Mouse (Mus musculus) lung, embryonic 15.5 days (tissue): ENCODE results near the gene Car10. TPM values are rescaled to one million over a fixed set of nuclear protein-coding genes. Genes with fewer than 3 reads are reported as not detected.

ENCODE experiments used
- ATAC-seq: fragments of 200-750 bp; cut with Nextera tagmentation; 2 replicates; pipeline ENCODE4 v1.8.0; 2017; ENCODE audit warnings: moderate number of reproducible peaks, borderline replicate concordance; ENCODE audit not compliant: low FRiP score, low TSS enrichment; ENCODE audit errors: extremely low read depth
- H3K27ac ChIP-seq: fragments of 300-500 bp; sonication (generic); 2 replicates; pipeline ENCODE4 v1.5.1; 2015; ENCODE audit warnings: moderate library complexity, mild to moderate bottlenecking, inconsistent platforms
- H3K27me3 ChIP-seq: fragments of 300-500 bp; sonication (generic); 2 replicates; pipeline ENCODE4 v1.6.1; 2015; ENCODE audit warnings: inconsistent platforms
- H3K36me3 ChIP-seq: fragments of 300-500 bp; sonication (generic); 2 replicates; pipeline ENCODE4 v1.6.1; 2015; ENCODE audit warnings: inconsistent platforms
- H3K4me1 ChIP-seq: fragments of 300-500 bp; sonication (generic); 2 replicates; pipeline ENCODE4 v1.6.1; 2015; ENCODE audit warnings: inconsistent platforms
- H3K4me2 ChIP-seq: fragments of 300-500 bp; sonication (generic); 2 replicates; pipeline ENCODE4 v1.6.1; 2015; ENCODE audit warnings: inconsistent platforms, mild to moderate bottlenecking, moderate library complexity
- H3K4me3 ChIP-seq: fragments of 300-500 bp; sonication (generic); 2 replicates; pipeline ENCODE4 v1.5.1; 2015; ENCODE audit warnings: mild to moderate bottlenecking, inconsistent platforms
- H3K9ac ChIP-seq: fragments of 300-500 bp; sonication (generic); 2 replicates; pipeline ENCODE4 v1.6.1; 2015; ENCODE audit warnings: inconsistent platforms
- H3K9me3 ChIP-seq: fragments of 300-500 bp; sonication (generic); 2 replicates; pipeline ENCODE4 v1.6.1; 2016; ENCODE audit warnings: inconsistent platforms
- WGBS: fragments of 180-500 bp; shearing (Covaris S2); methylation state at CpG from one replicate; pipeline ENCODE4 v1.1.7; 2015; 5-methylcytosine and 5-hydroxymethylcytosine counted together
- polyA plus RNA-seq: library from polyadenylated mRNA; unstranded; fragments of >200 nt; fragmentation: Nextera tagmentation; extraction: Ambion mirVana; gene quantifications from 2 replicates; pipeline ENCODE4 v1.2.1, GENCODE M21; 2015

Gene Car10
- polyA plus RNA-seq, 1 experiment from 2014 or later: 0.40 TPM

GRCm38 (mm10) chr11:93470771-93471170 lies 372.9 kb downstream of the Car10 start:
- Histone ChIP-seq H3K27me3 (no peaks in the 10 kb centered on the region), H3K27ac (no peak overlapping the region), H3K9ac (no peak overlapping the region), H3K4me3 (no peak overlapping the region), H3K4me2 (no peak overlapping the region), H3K9me3 (no peaks in the 10 kb centered on the region), H3K36me3 (no peaks in the 10 kb centered on the region), H3K4me1 (no peaks in the 10 kb centered on the region)
- ATAC-seq: no peak
- 77% methylated on average over 7 of the region's 7 CpGs for WGBS

GRCm38 (mm10) chr11:93471573-93472179 lies 373.8 kb downstream of the Car10 start:
- ATAC-seq: no peak
- no peak overlapping the region for H3K9ac ChIP-seq
- H3K36me3 ChIP-seq: no peaks in the 10 kb centered on the region
- H3K27me3 ChIP-seq: no peaks in the 10 kb centered on the region
- no peak overlapping the region for H3K4me2 ChIP-seq
- no peaks in the 10 kb centered on the region for H3K4me1 ChIP-seq
- H3K27ac ChIP-seq: no peak overlapping the region
- H3K4me3 ChIP-seq: no peak overlapping the region
- H3K9me3 ChIP-seq: no peaks in the 10 kb centered on the region
- 39% methylated on average over 10 of the region's 10 CpGs for WGBS

GRCm38 (mm10) chr11:93484661-93485060 lies 386.8 kb downstream of the Car10 start:
- Histone ChIP-seq H3K36me3 (no peaks in the 10 kb centered on the region), H3K27me3 (no peaks in the 10 kb centered on the region), H3K9me3 (no peaks in the 10 kb centered on the region), H3K9ac (no peak overlapping the region), H3K4me1 (no peaks in the 10 kb centered on the region), H3K4me3 (no peak overlapping the region), H3K4me2 (no peak overlapping the region), H3K27ac (no peak overlapping the region)
- ATAC-seq: no peak
- 58% methylated on average over 4 of the region's 4 CpGs for WGBS

- H3K27me3 ChIP-seq: no peaks in the 10 kb centered on the region
- no peaks in the 10 kb centered on the region for H3K36me3 ChIP-seq
- ATAC-seq: no peak
- no peak overlapping the region for H3K27ac ChIP-seq
- H3K9me3 ChIP-seq: no peaks in the 10 kb centered on the region
- H3K4me3 ChIP-seq: no peak overlapping the region
- no peaks in the 10 kb centered on the region for H3K4me1 ChIP-seq
- H3K4me2 ChIP-seq: no peak overlapping the region
- no peak overlapping the region for H3K9ac ChIP-seq
- 93% methylated on average over 1 of the region's 1 CpGs for WGBS
These were observed 389.2 kb downstream of the Car10 start for GRCm38 (mm10) chr11:93487021-93487420.

GRCm38 (mm10) chr11:93487913-93488604 lies 390.2 kb downstream of the Car10 start:
- Histone ChIP-seq H3K36me3 (no peaks in the 10 kb centered on the region), H3K27ac (no peak overlapping the region), H3K4me1 (no peaks in the 10 kb centered on the region), H3K4me2 (no peak overlapping the region), H3K27me3 (no peaks in the 10 kb centered on the region), H3K4me3 (no peak overlapping the region), H3K9me3 (no peaks in the 10 kb centered on the region), H3K9ac (no peak overlapping the region)
- no peak for ATAC-seq
- 81% methylated on average over 3 of the region's 3 CpGs for WGBS

- H3K27me3 ChIP-seq: no peaks in the 10 kb centered on the region
- no peak overlapping the region for H3K4me2 ChIP-seq
- ATAC-seq: no peak
- no peak overlapping the region for H3K27ac ChIP-seq
- no peaks in the 10 kb centered on the region for H3K9me3 ChIP-seq
- no peaks in the 10 kb centered on the region for H3K36me3 ChIP-seq
- no peak overlapping the region for H3K4me3 ChIP-seq
- H3K4me1 ChIP-seq: no peaks in the 10 kb centered on the region
- WGBS: 73% methylated on average over 11 of the region's 11 CpGs
- H3K9ac ChIP-seq: no peak overlapping the region
These were observed 392.5 kb downstream of the Car10 start for GRCm38 (mm10) chr11:93490211-93490820.

- H3K4me1 ChIP-seq: no peaks in the 10 kb centered on the region
- no peak overlapping the region for H3K4me2 ChIP-seq
- no peaks in the 10 kb centered on the region for H3K27me3 ChIP-seq
- H3K9ac ChIP-seq: no peak overlapping the region
- H3K9me3 ChIP-seq: no peaks in the 10 kb centered on the region
- 68% methylated on average over 6 of the region's 6 CpGs for WGBS
- H3K27ac ChIP-seq: no peak overlapping the region
- no peak overlapping the region for H3K4me3 ChIP-seq
- no peaks in the 10 kb centered on the region for H3K36me3 ChIP-seq
- no peak for ATAC-seq
These were observed 400.1 kb downstream of the Car10 start for GRCm38 (mm10) chr11:93497896-93498295.

GRCm38 (mm10) chr11:93500442-93500841 lies 402.6 kb downstream of the Car10 start:
- Histone ChIP-seq H3K9me3 (no peaks in the 10 kb centered on the region), H3K36me3 (no peaks in the 10 kb centered on the region), H3K4me2 (no peak overlapping the region), H3K27ac (no peak overlapping the region), H3K4me3 (no peak overlapping the region), H3K9ac (no peak overlapping the region), H3K4me1 (no peaks in the 10 kb centered on the region), H3K27me3 (no peaks in the 10 kb centered on the region)
- no peak for ATAC-seq
- 34% methylated on average over 4 of the region's 4 CpGs for WGBS

- ATAC-seq: no peak
- Histone ChIP-seq H3K27ac (no peak overlapping the region), H3K27me3 (no peaks in the 10 kb centered on the region), H3K9me3 (no peaks in the 10 kb centered on the region), H3K4me2 (no peak overlapping the region), H3K4me1 (no peaks in the 10 kb centered on the region), H3K9ac (no peak overlapping the region), H3K4me3 (no peak overlapping the region), H3K36me3 (no peaks in the 10 kb centered on the region)
- 75% methylated on average over 5 of the region's 5 CpGs for WGBS
These were observed 403.8 kb downstream of the Car10 start for GRCm38 (mm10) chr11:93501671-93502070.

GRCm38 (mm10) chr11:93502864-93503263 lies 405.0 kb downstream of the Car10 start:
- Histone ChIP-seq H3K4me3 (no peak overlapping the region), H3K9me3 (no peaks in the 10 kb centered on the region), H3K36me3 (no peaks in the 10 kb centered on the region), H3K27ac (no peak overlapping the region), H3K4me1 (no peaks in the 10 kb centered on the region), H3K27me3 (no peaks in the 10 kb centered on the region), H3K4me2 (no peak overlapping the region), H3K9ac (no peak overlapping the region)
- 54% methylated on average over 3 of the region's 3 CpGs for WGBS
- no peak for ATAC-seq

GRCm38 (mm10) chr11:93503469-93503868 lies 405.6 kb downstream of the Car10 start:
- 28% methylated on average over 2 of the region's 2 CpGs for WGBS

GRCm38 (mm10) chr11:93509527-93510235 lies 411.9 kb downstream of the Car10 start:
- no peak overlapping the region for H3K4me3 ChIP-seq
- no peaks in the 10 kb centered on the region for H3K27me3 ChIP-seq
- H3K9me3 ChIP-seq: no peaks in the 10 kb centered on the region
- H3K9ac ChIP-seq: no peak overlapping the region
- WGBS: 52% methylated on average over 11 of the region's 11 CpGs
- no peak overlapping the region for H3K4me2 ChIP-seq
- no peak overlapping the region for H3K27ac ChIP-seq
- H3K36me3 ChIP-seq: no peaks in the 10 kb centered on the region
- H3K4me1 ChIP-seq: no peaks in the 10 kb centered on the region
- ATAC-seq: no peak

More at GRCm38 (mm10) chr11:93503469-93503868, 405.6 kb downstream of the Car10 start:
- Histone ChIP-seq H3K4me2 (no peak overlapping the region), H3K9me3 (no peaks in the 10 kb centered on the region), H3K27me3 (no peaks in the 10 kb centered on the region), H3K4me1 (no peaks in the 10 kb centered on the region), H3K9ac (no peak overlapping the region), H3K4me3 (no peak overlapping the region), H3K27ac (no peak overlapping the region), H3K36me3 (no peaks in the 10 kb centered on the region)
- no peak for ATAC-seq
